27 mouse cellular contexts compared by ENCODE assay signal in genomic region chr2:31502616-31503522, GRCm38 (mm10). TPM values are rescaled to one million over a fixed set of nuclear protein-coding genes. Genes with fewer than 3 reads are reported as not detected.
DNase-seq lines count a peak whose midpoint lies in the region; ATAC-seq lines count a peak whose summit lies in the region.
"Had no signal": no experiment of that assay in that cellular context is flagged by ENCODE, and none has a peak within 500 bp of the region (broad histone marks: within the 10 kb centered on the region; RNA-seq: fewer than 3 reads in every experiment).

No protein-coding gene starts in this region.

- H3K4me2 ChIP-seq in midbrain, embryonic 16.5 days (ENCODE audit: low read length), result no peak overlapping the region
- H3K4me2 ChIP-seq: embryonic facial prominence, embryonic 12.5 days; embryonic facial prominence, embryonic 15.5 days; heart, embryonic 11.5 days; hindbrain, embryonic 14.5 days had no signal

- H3K27ac ChIP-seq in embryonic facial prominence, embryonic 10.5 days (replicated peaks), result no peak overlapping the region
- H3K27ac ChIP-seq in midbrain, embryonic 16.5 days (ENCODE audit: low read length), result no peak overlapping the region
- H3K27ac ChIP-seq: embryonic facial prominence, embryonic 12.5 days; embryonic facial prominence, embryonic 15.5 days; gastrocnemius, adult 2 months; hindbrain, embryonic 14.5 days; hindbrain, postnatal 0 days had no signal

- no peak for ATAC-seq in monocyte, adult 5-6 weeks (replicated peaks; ENCODE audit: insufficient number of reproducible peaks, low FRiP score, low TSS enrichment, poor library complexity, severe bottlenecking)
- no peak for ATAC-seq in midbrain, embryonic 16.5 days
- ATAC-seq: forebrain, embryonic 14.5 days; forebrain, postnatal 0 days; inflammation-experienced regulatory T-cells, adult 6 months; intestine, postnatal 0 days had no signal

- peaks cover 82% of the 10 kb centered on the region for H3K4me1 ChIP-seq in embryonic facial prominence, embryonic 10.5 days
- peaks cover 17% of the 10 kb centered on the region for H3K4me1 ChIP-seq in midbrain, embryonic 16.5 days (ENCODE audit: control insufficient read depth, insufficient read depth, low read length)

- no peaks in the 10 kb centered on the region for H3K9me3 ChIP-seq in embryonic facial prominence, embryonic 10.5 days
- no peaks in the 10 kb centered on the region for H3K9me3 ChIP-seq in midbrain, embryonic 16.5 days (replicated peaks; ENCODE audit: control insufficient read depth, low read length, poor library complexity, severe bottlenecking)
- H3K9me3 ChIP-seq: embryonic facial prominence, embryonic 12.5 days; embryonic facial prominence, embryonic 15.5 days had no signal

- peaks cover 92% of the 10 kb centered on the region for H3K27me3 ChIP-seq in embryonic facial prominence, embryonic 10.5 days (replicated peaks; ENCODE audit: low read depth, poor library complexity, severe bottlenecking)
- H3K27me3 ChIP-seq in midbrain, embryonic 16.5 days (ENCODE audit: control insufficient read depth, insufficient read depth, low read depth, low read length), result peaks cover 19% of the 10 kb centered on the region
- H3K27me3 ChIP-seq: CH12.LX had no signal

- H3K4me3 ChIP-seq in embryonic facial prominence, embryonic 10.5 days, result 0 out of 2 replicates have a peak overlapping the region, but pooled peaks have one; percentile 5
- no peak overlapping the region for H3K4me3 ChIP-seq in midbrain, embryonic 16.5 days (ENCODE audit: low read depth, low read length)
- H3K4me3 ChIP-seq: embryonic facial prominence, embryonic 12.5 days; embryonic facial prominence, embryonic 15.5 days; gastrocnemius, adult 2 months had no signal

- no peaks in the 10 kb centered on the region for H3K36me3 ChIP-seq in embryonic facial prominence, embryonic 10.5 days (replicated peaks)
- no peaks in the 10 kb centered on the region for H3K36me3 ChIP-seq in midbrain, embryonic 16.5 days (ENCODE audit: control insufficient read depth, insufficient read depth, low read length)
- H3K36me3 ChIP-seq: embryonic facial prominence, embryonic 12.5 days; embryonic facial prominence, embryonic 15.5 days had no signal

- 47% methylated on average over 15 of the region's 15 CpGs for WGBS in embryonic facial prominence, embryonic 10.5 days
- WGBS in midbrain, embryonic 16.5 days, result 49% methylated on average over 15 of the region's 15 CpGs

- peak; percentile 27 for DNase-seq in 416B (ENCODE audit: low read depth)
- DNase-seq in ES-CJ7 (ENCODE audit: low read depth, low spot score), result peak; percentile 83
- DNase-seq in MN1 (ENCODE audit: low spot score), result peak; percentile 17
- DNase-seq in embryonic facial prominence, embryonic 10.5 days (ENCODE audit: low spot score), result no peak
- no peak for DNase-seq in lung, postnatal 10 days
- DNase-seq: adrenal gland, postnatal 10 days; adrenal gland, postnatal 36 days; B cell, adult 2 months; cerebellum, adult 18-20 months; cerebellum, adult 9-10 months; cerebellum, postnatal 14 days; forebrain, postnatal 0 days; gastrocnemius, adult 2 months; gastrocnemius, postnatal 14 days; heart, adult 11 months; heart, postnatal 4 days had no signal

- no peak overlapping the region for H3K9ac ChIP-seq in midbrain, embryonic 16.5 days (ENCODE audit: low read depth, low read length)
- H3K9ac ChIP-seq: embryonic facial prominence, embryonic 12.5 days; embryonic facial prominence, embryonic 15.5 days; forebrain, postnatal 0 days; hindbrain, embryonic 14.5 days had no signal

RNA-seq across cellular contexts. Expression of gene Ass1, which starts 32.9 kb away (rescaled TPM):
- 13.0 and 16.1 TPM in 2 replicates for polyA plus RNA-seq in embryonic facial prominence, embryonic 10.5 days (2016; fragmentation: Nextera tagmentation; extraction: Ambion mirVana)
- total RNA-seq in monocyte, adult 5-6 weeks (2017), result 13.5 to 30.9 TPM (median 19.7 TPM) in 3 replicates
- polyA plus RNA-seq in midbrain, embryonic 16.5 days (2015; fragmentation: Nextera tagmentation; extraction: Ambion mirVana), result 10.3 and 12.0 TPM in 2 replicates

Comparison
In these comparisons a context has a peak if more than half of its experiments do, and no peak if none do; other contexts are left out.
1. DNase-seq: peak in 416B (single experiment), ES-CJ7 (single experiment) and MN1 (single experiment); none in embryonic facial prominence, embryonic 10.5 days (single experiment) and lung, postnatal 10 days (single experiment).